In the genomic region with DNA sequence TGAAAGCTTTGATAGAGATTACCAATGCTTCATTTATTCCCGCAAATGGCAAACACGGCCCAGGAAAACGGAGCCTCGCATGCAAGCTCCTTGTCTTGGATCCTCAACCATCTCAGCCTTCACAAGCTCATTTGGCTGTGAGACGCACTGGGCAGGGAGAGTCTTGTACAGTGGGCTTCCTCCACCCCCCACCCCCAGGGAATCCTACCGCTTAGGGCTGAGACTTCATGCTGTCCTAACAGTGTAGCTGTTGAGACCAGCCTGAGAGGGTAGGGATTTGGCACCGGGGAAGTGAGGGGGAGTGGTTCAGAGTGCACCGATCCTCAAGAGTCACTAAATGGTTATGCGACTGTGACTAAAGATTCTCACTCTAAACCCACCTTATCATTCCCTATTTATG, we compare ENCODE assay signal across 24 mouse cellular contexts. TPM values are rescaled to one million over a fixed set of nuclear protein-coding genes. Genes with fewer than 3 reads are reported as not detected.
DNase-seq lines count a peak whose midpoint lies in the region; ATAC-seq and TF ChIP-seq lines count a peak whose summit lies in the region.
"Had no signal": no experiment of that assay in that cellular context is flagged by ENCODE, and none has a peak within 500 bp of the region (broad histone marks: within the 10 kb centered on the region; RNA-seq: fewer than 3 reads in every experiment).

No protein-coding gene starts in this region.

- H3K9ac ChIP-seq in hindbrain, embryonic 14.5 days, result no peak overlapping the region
- no peak overlapping the region for H3K9ac ChIP-seq in hindbrain, embryonic 12.5 days
- peak overlapping the region; percentile 41 for H3K9ac ChIP-seq in midbrain, embryonic 11.5 days (ENCODE audit: low read length)
- H3K9ac ChIP-seq in neural tube, embryonic 11.5 days (ENCODE audit: low read length), result no peak overlapping the region
- H3K9ac ChIP-seq in stomach, postnatal 0 days (ENCODE audit: low read length), result no peak overlapping the region
- H3K9ac ChIP-seq: intestine, embryonic 15.5 days; limb, embryonic 12.5 days; liver, postnatal 0 days had no signal

- H3K27me3 ChIP-seq in hindbrain, embryonic 10.5 days (ENCODE audit: insufficient read depth, poor library complexity, severe bottlenecking), result peaks cover 100% of the 10 kb centered on the region
- H3K27me3 ChIP-seq in hindbrain, embryonic 14.5 days (ENCODE audit: control insufficient read depth, insufficient read depth, low read length), result peaks cover 93% of the 10 kb centered on the region
- peaks cover 95% of the 10 kb centered on the region for H3K27me3 ChIP-seq in hindbrain, embryonic 12.5 days
- peaks cover 80% of the 10 kb centered on the region for H3K27me3 ChIP-seq in midbrain, embryonic 11.5 days (ENCODE audit: control insufficient read depth, insufficient read depth, low read length)
- peaks cover 78% of the 10 kb centered on the region for H3K27me3 ChIP-seq in neural tube, embryonic 11.5 days (ENCODE audit: control insufficient read depth, insufficient read depth, low read length)
- peaks cover 21% of the 10 kb centered on the region; the same call in 1 of the 2 replicates for H3K27me3 ChIP-seq in stomach, postnatal 0 days (ENCODE audit: control insufficient read depth, insufficient read depth, low read length)
- H3K27me3 ChIP-seq: CH12.LX had no signal

- WGBS in hindbrain, embryonic 10.5 days, result 3% methylated on average over 9 of the region's 9 CpGs
- 4% methylated on average over 9 of the region's 9 CpGs for WGBS in hindbrain, embryonic 14.5 days
- 2% methylated on average over 9 of the region's 9 CpGs for WGBS in hindbrain, embryonic 12.5 days
- WGBS in midbrain, embryonic 11.5 days, result 4% methylated on average over 9 of the region's 9 CpGs
- 2% methylated on average over 9 of the region's 9 CpGs for WGBS in neural tube, embryonic 11.5 days
- 3% methylated on average over 9 of the region's 9 CpGs for WGBS in stomach, postnatal 0 days

- no peak for TF ChIP-seq CTCF in stomach, postnatal 0 days (IDR thresholded peaks at IDR 0.05; ENCODE audit: low read depth)

- no peaks in the 10 kb centered on the region for H3K9me3 ChIP-seq in hindbrain, embryonic 10.5 days
- no peaks in the 10 kb centered on the region for H3K9me3 ChIP-seq in hindbrain, embryonic 14.5 days (ENCODE audit: control insufficient read depth, low read length)
- H3K9me3 ChIP-seq in hindbrain, embryonic 12.5 days (replicated peaks), result no peaks in the 10 kb centered on the region
- H3K9me3 ChIP-seq in midbrain, embryonic 11.5 days (ENCODE audit: control insufficient read depth, low read length), result no peaks in the 10 kb centered on the region
- no peaks in the 10 kb centered on the region for H3K9me3 ChIP-seq in neural tube, embryonic 11.5 days (ENCODE audit: control insufficient read depth, low read length)
- H3K9me3 ChIP-seq in stomach, postnatal 0 days (ENCODE audit: control insufficient read depth, low read length), result no peaks in the 10 kb centered on the region
- H3K9me3 ChIP-seq: intestine, embryonic 15.5 days; limb, embryonic 12.5 days had no signal

- DNase-seq in hindbrain, embryonic 10.5 days (ENCODE audit: low spot score), result peak; percentile 25
- no peak for DNase-seq in hindbrain, embryonic 14.5 days (ENCODE audit: low spot score)
- DNase-seq in midbrain, embryonic 11.5 days (ENCODE audit: low spot score, missing footprints), result peak; percentile 92
- DNase-seq in neural tube, embryonic 11.5 days (ENCODE audit: low spot score), result peak; percentile 34
- DNase-seq in ovary, postnatal 36 days (ENCODE audit: low spot score), result no peak
- no peak for DNase-seq in stomach, postnatal 0 days (ENCODE audit: low spot score)
- DNase-seq: adrenal gland, postnatal 36 days; cerebellum, adult 11 months; cerebellum, adult 9-11 months; gastrocnemius, adult 2 months; kidney, adult 8-10 months; kidney, postnatal 14 days; liver, postnatal 0 days; lung, postnatal 10 days had no signal

- H3K27ac ChIP-seq in hindbrain, embryonic 10.5 days, result peak overlapping the region; percentile 85
- H3K27ac ChIP-seq in hindbrain, embryonic 14.5 days, result no peak overlapping the region
- no peak overlapping the region for H3K27ac ChIP-seq in hindbrain, embryonic 12.5 days
- H3K27ac ChIP-seq in midbrain, embryonic 11.5 days (ENCODE audit: low read depth, low read length), result no peak overlapping the region
- H3K27ac ChIP-seq in neural tube, embryonic 11.5 days (ENCODE audit: low read depth, low read length), result no peak overlapping the region
- H3K27ac ChIP-seq in stomach, postnatal 0 days (replicated peaks), result no peak overlapping the region
- H3K27ac ChIP-seq: gastrocnemius, adult 2 months; intestine, embryonic 15.5 days; limb, embryonic 12.5 days had no signal

- ATAC-seq in hindbrain, embryonic 14.5 days (ENCODE audit: low FRiP score), result no peak
- ATAC-seq in hindbrain, embryonic 12.5 days (ENCODE audit: low FRiP score), result no peak
- peak; percentile 58; the same call in 1 of the 2 replicates for ATAC-seq in midbrain, embryonic 11.5 days (ENCODE audit: low FRiP score)
- ATAC-seq in neural tube, embryonic 11.5 days (ENCODE audit: insufficient read depth, low FRiP score, low TSS enrichment), result no peak
- ATAC-seq in stomach, postnatal 0 days (ENCODE audit: low FRiP score, low TSS enrichment), result no peak
- ATAC-seq: forebrain, embryonic 14.5 days; intestine, embryonic 15.5 days; liver, postnatal 0 days; Patski had no signal

- TF ChIP-seq EP300 in stomach, postnatal 0 days (optimal IDR thresholded peaks at IDR 0.05), result no peak

- no peak overlapping the region for H3K4me2 ChIP-seq in hindbrain, embryonic 14.5 days (replicated peaks)
- H3K4me2 ChIP-seq in hindbrain, embryonic 12.5 days (replicated peaks), result peak overlapping the region; percentile 31
- peak overlapping the region; percentile 36 for H3K4me2 ChIP-seq in midbrain, embryonic 11.5 days
- no peak overlapping the region for H3K4me2 ChIP-seq in neural tube, embryonic 11.5 days (ENCODE audit: low read depth)
- no peak overlapping the region for H3K4me2 ChIP-seq in stomach, postnatal 0 days (replicated peaks; ENCODE audit: low read depth)
- H3K4me2 ChIP-seq: intestine, embryonic 15.5 days; limb, embryonic 12.5 days; liver, embryonic 11.5 days had no signal

- H3K4me3 ChIP-seq in hindbrain, embryonic 10.5 days, result peak overlapping the region; percentile 45
- no peak overlapping the region for H3K4me3 ChIP-seq in hindbrain, embryonic 14.5 days (replicated peaks; ENCODE audit: low read length)
- H3K4me3 ChIP-seq in hindbrain, embryonic 12.5 days, result no peak overlapping the region
- H3K4me3 ChIP-seq in midbrain, embryonic 11.5 days (ENCODE audit: low read depth, low read length), result peak overlapping the region; percentile 23; the same call in 1 of the 2 replicates
- H3K4me3 ChIP-seq in neural tube, embryonic 11.5 days (ENCODE audit: low read depth, low read length), result no peak overlapping the region
- no peak overlapping the region for H3K4me3 ChIP-seq in stomach, postnatal 0 days (ENCODE audit: low read depth, low read length)
- H3K4me3 ChIP-seq: gastrocnemius, adult 2 months; intestine, embryonic 15.5 days; limb, embryonic 12.5 days had no signal

- no peaks in the 10 kb centered on the region for H3K36me3 ChIP-seq in hindbrain, embryonic 10.5 days
- H3K36me3 ChIP-seq in hindbrain, embryonic 14.5 days (replicated peaks; ENCODE audit: control insufficient read depth, insufficient read depth), result no peaks in the 10 kb centered on the region
- no peaks in the 10 kb centered on the region for H3K36me3 ChIP-seq in hindbrain, embryonic 12.5 days
- H3K36me3 ChIP-seq in midbrain, embryonic 11.5 days (ENCODE audit: control insufficient read depth, insufficient read depth, low read length), result no peaks in the 10 kb centered on the region
- no peaks in the 10 kb centered on the region for H3K36me3 ChIP-seq in neural tube, embryonic 11.5 days (ENCODE audit: control insufficient read depth, insufficient read depth, low read length)
- H3K36me3 ChIP-seq in stomach, postnatal 0 days (ENCODE audit: control insufficient read depth, insufficient read depth, low read length), result no peaks in the 10 kb centered on the region
- H3K36me3 ChIP-seq: G1E; intestine, embryonic 15.5 days; limb, embryonic 12.5 days had no signal

- peaks cover 17% of the 10 kb centered on the region for H3K4me1 ChIP-seq in hindbrain, embryonic 10.5 days (replicated peaks)
- no peaks in the 10 kb centered on the region for H3K4me1 ChIP-seq in hindbrain, embryonic 14.5 days (replicated peaks; ENCODE audit: control insufficient read depth, insufficient read depth, low read length)
- H3K4me1 ChIP-seq in hindbrain, embryonic 12.5 days, result peaks cover 12% of the 10 kb centered on the region
- H3K4me1 ChIP-seq in midbrain, embryonic 11.5 days (ENCODE audit: control insufficient read depth, insufficient read depth, low read length), result no peaks in the 10 kb centered on the region
- no peaks in the 10 kb centered on the region for H3K4me1 ChIP-seq in neural tube, embryonic 11.5 days (ENCODE audit: control insufficient read depth, insufficient read depth, low read length)
- no peaks in the 10 kb centered on the region for H3K4me1 ChIP-seq in stomach, postnatal 0 days (replicated peaks; ENCODE audit: control insufficient read depth, insufficient read depth)
- H3K4me1 ChIP-seq: intestine, embryonic 15.5 days had no signal

RNA-seq across cellular contexts. Expression of gene En1, which starts 13.7 kb away (rescaled TPM):
- polyA plus RNA-seq in hindbrain, embryonic 10.5 days (2016; fragmentation: Nextera tagmentation; extraction: Ambion mirVana), result 3.5 and 3.8 TPM in 2 replicates
- 2.7 and 6.2 TPM in 2 replicates for polyA plus RNA-seq in hindbrain, embryonic 14.5 days (2014; fragmentation: Nextera tagmentation; extraction: Ambion mirVana)
- polyA plus RNA-seq in hindbrain, embryonic 12.5 days (2016; fragmentation: Nextera tagmentation; extraction: Ambion mirVana), result 7.5 and 8.8 TPM in 2 replicates
- 6.5 and 8.2 TPM in 2 replicates for polyA plus RNA-seq in midbrain, embryonic 11.5 days (2014; fragmentation: Nextera tagmentation; extraction: Ambion mirVana)
- polyA plus RNA-seq in neural tube, embryonic 11.5 days (2014; fragmentation: Nextera tagmentation; extraction: Ambion mirVana), result 5.2 and 6.1 TPM in 2 replicates
- polyA plus RNA-seq in stomach, postnatal 0 days (2015; fragmentation: Nextera tagmentation; extraction: Ambion mirVana), result not detected in 2 replicates
- polyA plus RNA-seq: forebrain, embryonic 14.5 days; frontal cortex, adult 2 months; G1E; heart, embryonic 14.5 days; intestine, embryonic 15.5 days; liver, postnatal 0 days; Patski had no signal

Comparison
In these comparisons a context has a peak if more than half of its experiments do, and no peak if none do; other contexts are left out.
1. DNase-seq: peak in hindbrain, embryonic 10.5 days (single experiment), midbrain, embryonic 11.5 days (single experiment) and neural tube, embryonic 11.5 days (single experiment); none in hindbrain, embryonic 14.5 days (single experiment), ovary, postnatal 36 days (single experiment) and stomach, postnatal 0 days (single experiment).
2. H3K4me3 ChIP-seq: peak in hindbrain, embryonic 10.5 days (single experiment) and midbrain, embryonic 11.5 days (single experiment); none in hindbrain, embryonic 14.5 days (single experiment), hindbrain, embryonic 12.5 days (single experiment), neural tube, embryonic 11.5 days (single experiment) and stomach, postnatal 0 days (single experiment).
3. H3K4me2 ChIP-seq: peak in hindbrain, embryonic 12.5 days (single experiment) and midbrain, embryonic 11.5 days (single experiment); none in hindbrain, embryonic 14.5 days (single experiment), neural tube, embryonic 11.5 days (single experiment) and stomach, postnatal 0 days (single experiment).